Mouse (Mus musculus): ENCODE measurements at regions not wholly inside any gene's neighbourhood (a gene's known extent, or its start where the extent isn't known, plus 50 kb on each side); places are given as distances from the start of the nearest gene placed in this dataset.

DNA sequence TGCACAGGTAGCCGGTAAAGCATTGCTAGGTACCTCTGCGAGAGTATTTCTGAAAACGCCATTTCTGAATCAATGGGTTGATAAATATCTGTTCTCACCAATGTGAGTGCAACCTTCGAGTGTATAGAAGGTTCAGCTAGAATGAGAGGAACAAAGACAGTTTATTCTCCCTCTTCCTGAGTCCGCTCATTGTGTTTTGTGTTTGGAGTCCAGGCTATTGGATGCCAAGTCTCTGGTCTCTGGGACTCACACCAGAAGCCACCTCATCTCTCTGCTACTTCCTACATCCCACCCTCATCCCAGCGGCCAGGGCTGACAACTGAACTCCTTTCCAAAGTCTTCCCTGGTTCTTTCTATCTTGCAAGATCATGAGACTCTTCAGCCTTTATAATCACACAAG lies 62.7 kb downstream of the Lrrc30 start:
- no peak overlapping the region for H3K4me3 ChIP-seq
- H3K9me3 ChIP-seq (replicated peaks): no peaks in the 10 kb centered on the region
- DNase-seq (ENCODE audit: low spot score): no peak
- WGBS: 89% methylated on average over 6 of the region's 6 CpGs
- no peaks in the 10 kb centered on the region for H3K36me3 ChIP-seq
- no peaks in the 10 kb centered on the region for H3K27me3 ChIP-seq (ENCODE audit: low read depth, poor library complexity, severe bottlenecking)
- H3K27ac ChIP-seq (replicated peaks): no peak overlapping the region
- H3K4me1 ChIP-seq: peaks cover 29% of the 10 kb centered on the region

DNA sequence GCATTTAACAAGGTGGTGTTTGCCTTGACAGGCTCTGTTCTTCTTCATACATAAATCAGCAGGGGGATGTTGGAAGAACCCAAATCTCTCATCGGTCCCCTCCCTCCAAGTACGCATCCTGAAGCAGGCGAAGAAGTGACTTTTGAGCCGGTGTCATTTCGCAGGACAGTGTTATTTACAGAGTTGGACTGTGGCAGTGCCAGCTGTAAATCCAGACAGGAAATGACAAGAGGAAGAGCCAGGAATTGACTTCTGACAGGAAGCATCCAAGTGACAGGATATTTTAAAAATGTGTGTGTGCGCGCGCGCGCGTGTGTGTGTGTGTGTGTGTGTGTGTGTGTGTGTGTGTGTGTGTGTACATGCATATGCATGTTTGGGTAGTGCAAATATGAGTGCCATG lies 66.3 kb downstream of the Lrrc30 start:
- DNase-seq (ENCODE audit: low spot score): no peak
- Histone ChIP-seq H3K9me3 (replicated peaks) (no peaks in the 10 kb centered on the region), H3K36me3 (no peaks in the 10 kb centered on the region), H3K27ac (replicated peaks) (no peak overlapping the region), H3K27me3 (ENCODE audit: low read depth, poor library complexity, severe bottlenecking) (no peaks in the 10 kb centered on the region), H3K4me3 (no peak overlapping the region), H3K4me1 (peaks cover 32% of the 10 kb centered on the region)
- WGBS: 93% methylated on average over 11 of the region's 11 CpGs

GRCm38 (mm10) chr17:67565746-67566145 lies 66.8 kb downstream of the Lrrc30 start:
- Histone ChIP-seq H3K9me3 (replicated peaks) (no peaks in the 10 kb centered on the region), H3K36me3 (no peaks in the 10 kb centered on the region), H3K27ac (replicated peaks) (no peak overlapping the region), H3K4me3 (no peak overlapping the region), H3K4me1 (peaks cover 32% of the 10 kb centered on the region), H3K27me3 (ENCODE audit: low read depth, poor library complexity, severe bottlenecking) (no peaks in the 10 kb centered on the region)
- whole genome bisulfite sequencing: 42% methylated on average over 3 of the region's 3 CpGs
- no peak for DNase-seq (ENCODE audit: low spot score)

GRCm38 (mm10) chr17:67564845-67565244 lies 67.7 kb downstream of the Lrrc30 start:
- H3K27me3 ChIP-seq (ENCODE audit: low read depth, poor library complexity, severe bottlenecking): no peaks in the 10 kb centered on the region
- no peaks in the 10 kb centered on the region for H3K36me3 ChIP-seq
- H3K9me3 ChIP-seq (replicated peaks): no peaks in the 10 kb centered on the region
- 60% methylated on average over 3 of the region's 3 CpGs for WGBS
- no peak for DNase-seq (ENCODE audit: low spot score)
- no peak overlapping the region; the same call in 1 of the 2 replicates for H3K27ac ChIP-seq (replicated peaks)
- peaks cover 32% of the 10 kb centered on the region for H3K4me1 ChIP-seq
- H3K4me3 ChIP-seq: no peak overlapping the region

DNA sequence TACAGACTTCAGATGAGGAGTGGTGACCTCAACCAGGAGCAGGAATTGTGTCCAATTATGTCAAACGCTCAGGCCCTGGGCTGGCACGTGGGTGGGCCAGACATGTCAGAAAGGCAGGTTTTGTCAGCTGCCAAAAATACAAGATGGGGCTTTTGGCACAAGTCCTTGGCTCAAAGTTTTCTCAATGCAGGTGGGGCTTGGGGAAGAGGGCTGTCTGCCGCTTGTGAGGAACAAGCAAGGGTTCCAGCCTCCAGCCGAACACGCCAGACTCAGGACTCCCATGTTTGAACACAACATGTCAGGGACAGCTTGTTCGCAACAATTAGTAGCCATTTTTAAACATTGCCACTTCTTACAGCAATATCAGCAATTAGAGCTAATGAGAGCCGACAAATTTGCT lies 69.5 kb downstream of the Lrrc30 start:
- Histone ChIP-seq H3K36me3 (no peaks in the 10 kb centered on the region), H3K4me3 (no peak overlapping the region), H3K27ac (replicated peaks) (no peak overlapping the region), H3K4me1 (peaks cover 28% of the 10 kb centered on the region), H3K27me3 (ENCODE audit: low read depth, poor library complexity, severe bottlenecking) (no peaks in the 10 kb centered on the region), H3K9me3 (replicated peaks) (no peaks in the 10 kb centered on the region)
- DNase-seq (ENCODE audit: low spot score): no peak
- WGBS: 85% methylated on average over 7 of the region's 7 CpGs

GRCm38 (mm10) chr17:67561802-67562201 lies 70.7 kb downstream of the Lrrc30 start:
- WGBS: 86% methylated on average over 4 of the region's 4 CpGs
- Histone ChIP-seq H3K36me3 (no peaks in the 10 kb centered on the region), H3K9me3 (replicated peaks) (no peaks in the 10 kb centered on the region), H3K27ac (replicated peaks) (no peak overlapping the region), H3K27me3 (ENCODE audit: low read depth, poor library complexity, severe bottlenecking) (no peaks in the 10 kb centered on the region), H3K4me3 (no peak overlapping the region), H3K4me1 (peaks cover 19% of the 10 kb centered on the region)
- DNase-seq (ENCODE audit: low spot score): no peak

DNA sequence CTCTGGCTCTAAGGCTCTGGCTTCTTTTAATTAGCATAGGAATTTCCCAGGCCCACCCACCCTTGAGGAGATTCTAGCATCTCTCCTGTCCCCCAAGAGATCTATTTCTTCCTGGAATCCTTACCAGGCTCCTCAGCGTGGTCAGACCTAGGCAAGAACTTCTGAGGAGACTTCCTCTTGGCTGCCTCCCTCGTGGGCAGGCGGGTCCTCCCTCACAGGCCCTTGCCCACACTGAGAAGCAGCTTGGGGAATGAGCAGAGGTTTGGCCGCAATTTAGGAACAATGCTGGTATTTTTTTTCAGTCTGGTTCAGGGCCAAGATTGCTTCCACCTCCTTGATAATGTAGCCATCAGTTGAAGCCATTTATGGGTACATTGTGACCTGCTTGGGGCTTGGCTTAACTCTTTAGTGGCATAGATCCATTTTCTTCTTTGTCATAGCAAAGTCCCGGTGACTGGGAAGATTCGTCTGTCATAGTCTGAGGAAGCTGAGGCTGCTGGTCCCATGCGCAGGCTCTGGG lies 75.1 kb downstream of the Lrrc30 start:
- 76% methylated on average over 7 of the region's 7 CpGs for WGBS

DNA sequence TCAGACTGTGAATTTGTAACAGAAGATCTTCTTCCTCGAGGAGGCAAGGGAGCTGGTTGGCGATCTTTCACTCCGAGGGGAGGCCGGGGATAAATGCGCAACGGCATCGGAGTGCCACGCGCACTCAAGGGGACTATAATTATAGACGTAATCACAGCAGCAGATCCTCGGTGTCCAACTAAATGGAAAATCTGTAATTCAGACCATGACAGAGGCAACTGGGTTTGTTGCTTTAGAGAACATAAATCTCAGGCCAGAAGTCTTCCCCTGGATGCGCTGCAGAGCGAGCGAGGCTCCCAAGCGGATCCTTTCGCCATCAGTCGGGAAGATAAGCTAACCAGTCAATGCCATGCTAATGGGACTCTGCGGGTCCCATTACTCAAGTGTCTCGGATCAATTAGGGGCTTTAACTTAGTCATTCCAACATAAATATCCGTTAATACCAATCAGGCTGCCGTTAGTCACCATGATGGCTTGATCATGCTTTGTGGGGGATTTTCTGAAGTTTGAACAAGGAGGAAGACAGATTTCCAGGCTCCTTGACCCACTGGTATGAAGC lies 79.9 kb downstream of the Lrrc30 start:
- 94% methylated on average over 21 of the region's 21 CpGs for WGBS
- no peak overlapping the region for H3K4me3 ChIP-seq
- no peaks in the 10 kb centered on the region for H3K27me3 ChIP-seq (ENCODE audit: low read depth, poor library complexity, severe bottlenecking)
- no peaks in the 10 kb centered on the region for H3K9me3 ChIP-seq (replicated peaks)
- H3K4me1 ChIP-seq: peaks cover 7% of the 10 kb centered on the region
- no peak overlapping the region for H3K27ac ChIP-seq (replicated peaks)
- no peak for DNase-seq (ENCODE audit: low spot score)
- H3K36me3 ChIP-seq: no peaks in the 10 kb centered on the region

More for the DNA sequence above, 75.1 kb downstream of the Lrrc30 start:
- Histone ChIP-seq H3K27ac (replicated peaks) (no peak overlapping the region), H3K4me1 (no peaks in the 10 kb centered on the region), H3K27me3 (ENCODE audit: low read depth, poor library complexity, severe bottlenecking) (no peaks in the 10 kb centered on the region), H3K9me3 (replicated peaks) (no peaks in the 10 kb centered on the region), H3K4me3 (no peak overlapping the region), H3K36me3 (no peaks in the 10 kb centered on the region)
- no peak for DNase-seq (ENCODE audit: low spot score)

DNA sequence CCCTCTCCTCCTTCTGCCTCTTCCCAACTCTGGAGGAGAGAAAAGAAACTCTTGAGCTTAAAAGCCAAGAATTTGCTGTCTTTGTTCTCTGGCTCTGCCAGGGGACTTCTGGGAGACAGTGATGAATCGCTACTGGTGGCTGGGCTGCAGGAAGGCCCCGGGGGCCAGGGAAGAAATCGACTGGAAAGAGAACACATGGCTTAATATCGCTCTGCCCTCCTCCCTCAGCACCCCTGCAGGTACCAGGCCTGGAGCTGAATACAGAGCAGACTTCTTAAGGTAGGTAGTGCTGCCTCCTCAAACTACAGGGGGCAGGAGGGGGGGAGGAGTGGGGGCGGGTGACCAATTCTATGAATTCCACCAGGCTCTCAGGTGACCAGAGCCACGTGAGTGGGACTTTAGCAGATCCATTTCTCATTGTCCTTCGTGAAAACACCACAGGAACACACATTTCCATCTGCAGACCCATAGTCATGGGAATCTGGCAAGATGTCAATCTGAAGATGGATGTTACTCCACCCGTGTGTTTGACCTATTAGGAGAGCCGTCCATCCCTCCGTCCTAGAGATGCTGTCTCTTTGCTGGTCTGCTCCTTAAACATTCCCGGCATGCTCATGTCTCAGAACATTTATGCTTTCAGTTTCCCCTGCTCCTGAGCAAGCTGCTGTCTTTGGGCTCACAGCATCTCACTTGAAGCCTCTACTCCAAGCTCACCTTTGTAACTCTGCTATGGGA lies 83.4 kb downstream of the Lrrc30 start:
- WGBS: 68% methylated on average over 11 of the region's 11 CpGs
- no peaks in the 10 kb centered on the region for H3K27me3 ChIP-seq (ENCODE audit: low read depth, poor library complexity, severe bottlenecking)
- H3K4me1 ChIP-seq: peaks cover 7% of the 10 kb centered on the region
- DNase-seq (ENCODE audit: low spot score): no peak
- peaks cover 12% of the 10 kb centered on the region; the same call in 1 of the 2 replicates for H3K9me3 ChIP-seq (replicated peaks)
- no peaks in the 10 kb centered on the region for H3K36me3 ChIP-seq
- H3K4me3 ChIP-seq: no peak overlapping the region
- H3K27ac ChIP-seq (replicated peaks): peak overlapping the region; percentile 35

DNA sequence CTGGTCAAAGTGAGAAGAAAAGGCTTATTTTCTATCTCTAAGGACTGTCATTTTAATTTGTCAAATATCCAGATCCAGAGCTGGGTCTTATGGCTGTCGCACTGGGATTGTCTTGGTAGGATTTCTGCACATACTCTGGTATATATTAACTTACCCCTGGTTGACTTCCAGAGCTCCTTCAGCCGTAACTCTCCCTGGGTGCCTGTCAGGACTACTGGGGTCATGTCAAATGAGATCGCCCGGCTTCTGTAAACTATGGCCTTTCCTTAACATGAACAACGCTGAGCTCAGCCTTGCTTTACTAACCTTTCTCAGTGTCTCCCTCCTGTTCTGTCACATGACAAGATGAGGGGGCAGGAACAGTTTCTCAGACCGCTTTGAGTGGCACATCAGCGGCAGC lies 88.1 kb downstream of the Lrrc30 start:
- Histone ChIP-seq H3K27ac (replicated peaks) (no peak overlapping the region), H3K36me3 (no peaks in the 10 kb centered on the region), H3K4me1 (peaks cover 7% of the 10 kb centered on the region), H3K27me3 (ENCODE audit: low read depth, poor library complexity, severe bottlenecking) (no peaks in the 10 kb centered on the region), H3K9me3 (replicated peaks) (peaks cover 12% of the 10 kb centered on the region; the same call in 1 of the 2 replicates), H3K4me3 (no peak overlapping the region)
- 91% methylated on average over 7 of the region's 7 CpGs for WGBS
- DNase-seq (ENCODE audit: low spot score): no peak

- Histone ChIP-seq H3K9me3 (replicated peaks) (no peaks in the 10 kb centered on the region), H3K36me3 (no peaks in the 10 kb centered on the region), H3K27me3 (ENCODE audit: low read depth, poor library complexity, severe bottlenecking) (no peaks in the 10 kb centered on the region), H3K4me3 (no peak overlapping the region), H3K4me1 (no peaks in the 10 kb centered on the region), H3K27ac (replicated peaks) (no peak overlapping the region)
- DNase-seq (ENCODE audit: low spot score): no peak
Observed at GRCm38 (mm10) chr17:67532331-67532730, 100.2 kb downstream of the Lrrc30 start.

- no peak overlapping the region for H3K4me3 ChIP-seq
- no peaks in the 10 kb centered on the region for H3K27me3 ChIP-seq (ENCODE audit: low read depth, poor library complexity, severe bottlenecking)
- WGBS: 77% methylated on average over 8 of the region's 8 CpGs
- H3K27ac ChIP-seq (replicated peaks): no peak overlapping the region
- no peaks in the 10 kb centered on the region for H3K9me3 ChIP-seq (replicated peaks)
- H3K36me3 ChIP-seq: no peaks in the 10 kb centered on the region
- no peak for DNase-seq (ENCODE audit: low spot score)
- no peaks in the 10 kb centered on the region for H3K4me1 ChIP-seq
Observed at GRCm38 (mm10) chr17:67520848-67521411, 111.6 kb downstream of the Lrrc30 start.

DNA sequence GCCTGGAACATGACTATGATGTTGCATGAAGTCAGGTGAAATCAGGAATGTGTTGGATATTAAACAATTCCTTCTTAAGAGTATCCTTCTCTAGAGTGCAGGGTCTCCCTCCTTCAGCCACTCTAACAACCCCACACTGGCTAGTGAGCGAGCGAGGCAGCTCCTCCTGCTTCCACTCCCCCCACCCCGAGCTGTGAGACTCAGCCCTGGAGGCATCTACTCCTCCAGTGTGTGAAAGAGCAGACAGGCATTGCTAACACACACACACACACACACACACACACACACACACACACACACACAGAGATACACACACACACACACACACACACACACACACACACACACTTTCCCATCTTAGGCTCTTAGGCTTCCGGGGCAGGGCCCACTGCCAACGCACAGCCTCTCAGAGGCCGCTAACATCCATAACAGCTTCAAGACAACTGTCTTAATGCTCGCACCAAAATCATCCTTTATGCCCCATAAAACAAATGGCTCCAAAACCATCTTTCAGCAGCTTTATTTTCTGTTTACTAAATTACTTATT lies 116.8 kb downstream of the Lrrc30 start:
- H3K27me3 ChIP-seq (ENCODE audit: low read depth, poor library complexity, severe bottlenecking): no peaks in the 10 kb centered on the region
- no peak overlapping the region for H3K27ac ChIP-seq (replicated peaks)
- H3K4me1 ChIP-seq: peaks cover 10% of the 10 kb centered on the region
- no peak for DNase-seq (ENCODE audit: low spot score)
- no peaks in the 10 kb centered on the region for H3K36me3 ChIP-seq
- WGBS: 87% methylated on average over 7 of the region's 7 CpGs
- no peaks in the 10 kb centered on the region for H3K9me3 ChIP-seq (replicated peaks)
- no peak overlapping the region for H3K4me3 ChIP-seq

Measured in midbrain, embryonic 10.5 days (tissue).